Mouse (Mus musculus) frontal cortex, postnatal 10 days (tissue): ENCODE measurements at regions not wholly inside any gene's neighbourhood (a gene's known extent, or its start where the extent isn't known, plus 50 kb on each side); places are given as distances from the start of the nearest gene placed in this dataset.
"Not testable (repeated sequence)": the region's sequence is repeated elsewhere in the genome, so short reads cannot be mapped to it uniquely, and the experiment has no call there.

Experiments
- DNase-seq, 2 experiments: peaks; one replicate each; pipeline ENCODE4 v3.0.0; 2022; ENCODE audit warnings: low spot score in 2 of 2, mixed read lengths in 1 of 2

DNA sequence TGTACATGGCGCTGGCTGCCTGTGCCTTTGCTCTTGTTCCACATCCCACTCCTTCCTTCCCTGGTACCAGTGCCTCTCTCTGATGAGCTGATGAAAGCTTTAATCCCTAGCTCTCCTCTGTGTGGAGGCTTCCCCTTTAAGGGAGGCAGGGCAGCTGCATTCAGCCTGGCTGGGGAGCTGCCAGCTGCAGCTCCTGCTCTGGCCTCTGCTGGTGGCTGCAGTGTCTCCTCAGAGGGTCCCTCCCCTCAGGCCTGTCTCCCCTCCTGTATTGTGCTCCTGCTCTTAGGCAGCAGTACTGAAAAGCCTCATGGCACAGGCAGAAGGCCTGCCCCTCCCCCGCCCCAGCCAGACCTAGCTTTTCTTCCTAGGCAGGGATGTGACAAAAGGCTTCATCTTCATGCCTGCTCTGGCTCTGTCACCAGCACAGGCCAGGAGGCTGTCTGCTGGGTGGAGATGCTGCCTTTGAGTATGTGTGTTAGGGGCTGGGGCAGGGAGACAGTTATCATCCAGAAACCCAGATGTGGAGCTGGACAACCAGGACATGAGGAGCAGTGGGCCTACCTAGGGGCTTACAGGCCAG lies 97.7 kb upstream of the Zcchc13 start:
- peak; percentile 26 to 65 for DNase-seq

DNA sequence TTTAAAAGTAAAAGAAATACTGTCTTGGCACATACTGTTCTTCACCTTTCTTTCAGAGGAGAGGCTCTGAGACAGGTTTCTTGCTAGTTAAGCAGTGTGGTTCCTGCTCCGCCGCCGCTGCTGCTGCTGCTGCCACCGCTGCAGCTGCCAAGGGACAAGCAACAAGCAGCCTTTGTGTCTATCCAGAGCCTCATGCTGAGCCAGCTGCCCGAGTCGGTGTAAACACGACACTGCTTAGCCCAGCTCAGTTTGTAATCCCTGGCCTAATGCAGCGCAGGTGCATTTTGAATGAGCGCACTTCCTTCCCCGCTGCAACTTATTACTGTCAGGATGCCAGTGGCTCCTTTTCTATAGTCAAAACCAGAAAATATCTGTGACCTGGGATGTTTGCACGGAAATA lies 97.1 kb upstream of the Zcchc13 start:
- peak in 1 of 2 experiments; percentile 43 for DNase-seq

DNA sequence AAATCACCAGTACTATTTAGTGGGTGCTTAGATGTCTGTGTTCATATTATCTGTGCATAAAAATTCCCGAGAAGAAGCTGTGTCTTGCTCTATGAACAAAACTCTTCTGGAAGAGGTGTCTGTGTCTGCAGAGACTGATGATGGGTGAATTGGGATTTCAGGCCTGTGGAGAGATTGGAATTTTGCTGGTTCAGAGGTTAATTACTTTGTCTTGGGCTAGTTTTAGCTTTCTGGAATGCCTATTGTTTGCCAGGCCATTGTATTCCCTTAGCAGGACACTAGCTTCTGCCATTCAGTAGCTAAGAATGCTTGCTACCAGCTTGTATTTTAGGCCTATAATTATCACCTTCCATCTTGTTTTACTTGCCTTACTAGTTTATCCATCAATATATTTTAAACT lies 96.6 kb upstream of the Zcchc13 start:
- DNase-seq = no peak

DNA sequence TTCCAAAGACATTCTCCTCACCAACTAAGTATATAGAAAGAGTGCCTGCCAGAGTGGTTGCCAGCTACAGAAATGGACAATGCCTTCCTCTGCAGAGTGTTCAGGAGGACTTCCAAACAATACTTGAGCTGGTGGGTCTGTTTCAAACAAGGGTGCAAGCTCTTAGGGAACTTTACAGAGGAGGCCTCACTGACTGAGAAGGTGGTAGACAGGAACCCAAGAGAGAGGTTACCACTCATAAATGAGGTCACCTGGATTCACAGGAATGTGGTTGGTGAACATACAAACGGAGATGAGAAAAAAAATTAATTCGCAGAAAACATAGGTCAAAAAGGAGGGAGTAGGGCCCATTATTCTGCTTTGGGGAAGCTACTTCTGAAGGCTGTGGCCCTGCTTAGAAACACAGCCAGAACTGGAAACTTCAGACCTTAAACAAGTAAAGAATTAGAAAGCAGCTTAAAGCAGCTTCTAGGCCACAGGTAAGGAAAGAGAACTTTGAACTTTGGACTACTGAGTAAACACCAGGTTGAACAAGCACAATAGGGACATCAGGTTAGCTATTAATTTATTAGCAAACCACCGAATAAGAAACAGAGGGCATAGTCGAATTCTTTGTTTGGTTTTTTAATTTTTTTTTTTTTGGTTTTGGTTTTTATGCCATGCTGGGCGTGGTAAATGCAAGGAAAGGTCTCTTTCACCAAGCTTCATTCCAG lies 83.7 kb upstream of the Zcchc13 start:
- DNase-seq = no peak

DNA sequence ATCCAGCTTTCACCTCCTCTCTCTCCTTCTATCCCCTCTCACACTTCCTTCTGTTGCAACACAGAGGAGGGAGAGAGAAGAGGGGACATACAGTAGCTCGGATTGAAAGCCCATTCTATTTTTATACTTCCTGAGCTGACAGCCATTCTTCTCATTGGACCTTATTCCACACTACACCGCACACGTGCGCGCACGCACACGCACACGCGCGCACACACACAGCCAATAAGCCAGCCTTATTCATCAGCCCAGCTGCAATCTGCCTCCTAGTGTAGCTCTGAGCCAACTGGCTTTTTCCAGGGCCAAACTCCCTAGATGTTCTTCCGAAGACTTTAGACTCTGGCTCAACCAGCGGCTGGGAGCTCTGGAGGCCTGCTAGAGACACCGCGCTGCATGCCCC lies 79.1 kb upstream of the Zcchc13 start:
- peak; percentile 31 to 59 for DNase-seq

DNA sequence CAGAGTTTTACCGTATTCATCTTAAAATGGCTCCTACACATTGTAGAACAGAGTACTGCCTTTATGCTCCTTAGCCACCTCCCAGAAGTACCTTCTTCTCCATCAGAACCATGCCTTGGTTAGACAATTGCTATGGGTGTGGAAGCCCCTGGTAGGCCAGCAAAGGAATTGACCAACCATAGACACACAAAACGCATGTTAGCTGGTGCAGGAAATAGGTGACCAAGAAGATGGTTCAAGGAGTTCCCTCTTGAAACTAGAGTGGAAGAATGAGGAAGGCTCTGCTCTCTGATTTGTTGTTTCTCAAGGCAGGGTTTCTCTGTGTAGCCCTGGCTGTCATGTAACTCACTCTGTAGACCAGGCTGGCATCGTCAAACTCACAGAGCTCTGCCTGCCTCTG lies 77.2 kb upstream of the Zcchc13 start:
- no peak for DNase-seq

DNA sequence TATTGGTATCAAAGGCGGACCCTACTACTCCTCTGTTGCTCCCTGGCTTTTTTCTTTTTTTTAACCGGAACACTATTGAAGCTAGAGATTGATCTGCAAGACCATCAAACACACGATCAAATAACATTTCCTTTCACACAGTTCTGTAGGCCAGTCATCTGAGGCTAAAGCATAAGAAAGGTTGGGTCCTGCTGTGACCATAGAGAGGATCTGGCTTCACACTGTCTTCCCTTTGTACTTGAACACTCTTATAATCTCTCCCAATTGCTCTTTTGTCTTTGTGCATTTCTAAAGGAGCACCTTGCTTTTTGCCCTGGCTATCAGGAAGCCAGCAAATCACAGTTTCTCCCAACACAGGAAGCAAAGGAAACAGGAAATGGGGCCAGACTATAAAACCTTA lies 76.8 kb upstream of the Zcchc13 start:
- no peak for DNase-seq

DNA sequence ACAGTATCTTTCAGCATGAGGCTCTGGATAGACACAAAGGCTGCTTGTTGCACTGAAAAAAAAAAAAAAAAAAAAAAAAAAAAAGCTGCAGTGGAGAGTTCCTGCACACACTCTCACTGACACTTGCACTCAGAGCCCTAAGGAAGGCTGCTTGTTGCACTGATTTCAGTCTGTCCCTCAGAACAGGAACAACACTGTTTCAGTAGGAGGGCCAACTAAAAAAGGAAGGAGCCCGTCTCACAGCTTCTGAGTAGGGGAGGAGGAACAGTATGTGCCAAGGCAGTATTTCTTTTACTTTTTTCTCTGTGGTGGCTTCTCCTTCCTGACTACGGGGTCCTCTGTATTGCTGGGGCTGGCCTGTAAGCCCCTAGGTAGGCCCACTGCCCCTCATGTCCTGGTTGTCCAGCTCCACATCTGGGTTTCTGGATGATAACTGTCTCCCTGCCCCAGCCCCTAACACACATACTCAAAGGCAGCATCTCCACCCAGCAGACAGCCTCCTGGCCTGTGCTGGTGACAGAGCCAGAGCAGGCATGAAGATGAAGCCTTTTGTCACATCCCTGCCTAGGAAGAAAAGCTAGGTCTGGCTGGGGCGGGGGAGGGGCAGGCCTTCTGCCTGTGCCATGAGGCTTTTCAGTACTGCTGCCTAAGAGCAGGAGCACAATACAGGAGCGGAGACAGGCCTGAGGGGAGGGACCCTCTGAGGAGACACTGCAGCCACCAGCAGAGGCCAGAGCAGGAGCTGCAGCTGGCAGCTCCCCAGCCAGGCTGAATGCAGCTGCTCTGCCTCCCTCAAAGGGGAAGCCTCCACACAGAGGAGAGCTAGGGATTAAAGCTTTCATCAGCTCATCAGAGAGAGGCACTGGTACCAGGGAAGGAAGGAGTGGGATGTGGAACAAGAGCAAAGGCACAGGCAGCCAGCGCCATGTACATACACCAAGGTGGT lies 75.1 kb upstream of the Zcchc13 start:
- DNase-seq = not testable (repeated sequence)

DNA sequence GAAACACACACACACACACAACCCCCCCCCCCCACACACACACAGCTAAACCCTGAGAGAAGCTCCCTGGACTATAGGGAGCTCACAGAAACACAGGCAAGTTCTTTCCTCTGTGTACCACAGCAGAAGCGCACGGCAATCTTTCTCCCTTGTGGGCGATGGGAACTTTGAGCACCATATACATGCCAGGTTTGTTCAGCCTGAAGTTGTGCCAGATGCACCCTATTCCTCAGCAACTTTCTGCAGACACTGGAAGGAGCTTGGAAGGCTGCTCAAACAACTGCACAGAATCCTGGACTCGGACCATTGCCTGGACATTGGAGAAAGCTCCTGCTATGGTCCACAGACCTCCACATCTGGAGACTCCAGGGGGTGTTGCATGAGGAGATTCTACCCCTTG lies 74.3 kb upstream of the Zcchc13 start:
- no peak for DNase-seq

DNA sequence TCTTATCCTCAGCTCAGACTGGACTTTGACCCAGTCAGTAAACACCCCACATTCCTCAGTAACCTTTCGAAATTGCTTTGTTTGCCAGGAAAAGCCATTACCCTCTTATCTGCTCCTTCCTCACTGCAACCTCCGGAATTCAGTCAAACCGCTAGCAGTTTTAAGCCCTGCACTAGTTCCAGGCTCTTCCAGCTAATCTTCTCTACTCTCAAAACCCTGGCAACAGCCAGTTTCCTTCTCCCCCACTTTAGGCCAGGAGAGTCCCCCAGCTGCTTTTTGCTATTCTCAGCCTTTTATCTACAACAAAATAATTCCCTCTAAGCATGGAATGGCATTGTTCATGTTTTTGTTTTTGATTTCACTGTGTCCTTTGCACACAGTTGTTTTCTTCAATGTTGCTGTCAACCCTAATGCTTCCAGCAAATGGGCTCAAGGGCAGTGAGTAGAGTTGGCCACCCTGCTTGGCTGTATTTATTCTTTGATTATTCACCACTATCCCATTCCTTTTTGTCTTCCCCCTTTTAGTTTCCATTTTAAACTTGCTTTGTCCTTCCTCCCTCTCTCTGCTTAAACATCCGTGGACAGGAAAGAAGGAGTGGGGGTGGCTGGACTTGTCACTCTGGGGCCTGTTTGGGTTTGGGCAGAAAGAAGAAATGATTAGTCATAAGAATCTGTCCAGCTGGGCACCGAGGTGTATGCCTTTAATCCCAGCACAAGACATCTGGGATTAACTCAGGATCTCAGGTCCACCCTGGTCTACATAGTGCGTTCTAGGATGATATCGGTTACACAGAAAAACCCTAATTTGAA lies 73.5 kb upstream of the Zcchc13 start:
- no peak for DNase-seq

DNA sequence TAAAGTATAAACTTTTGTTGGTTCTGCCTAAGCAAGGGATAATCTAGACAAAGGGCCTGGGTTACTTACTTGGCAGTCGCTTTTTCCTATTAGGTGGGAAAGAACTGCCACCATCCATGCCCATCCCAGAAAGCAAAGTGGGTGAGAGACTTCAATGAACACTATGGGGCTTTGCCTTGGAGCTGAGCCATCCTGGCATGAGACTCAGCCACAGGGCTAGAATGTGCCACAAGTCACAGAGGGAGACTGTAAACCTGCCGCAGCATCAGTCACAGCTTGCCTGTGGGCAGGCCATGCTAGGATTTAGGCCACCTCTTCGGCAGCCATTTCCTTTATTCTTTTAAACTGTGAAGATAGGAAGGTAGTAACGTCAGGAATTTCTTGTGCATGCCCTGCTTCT lies 72.9 kb upstream of the Zcchc13 start:
- DNase-seq = no peak

DNA sequence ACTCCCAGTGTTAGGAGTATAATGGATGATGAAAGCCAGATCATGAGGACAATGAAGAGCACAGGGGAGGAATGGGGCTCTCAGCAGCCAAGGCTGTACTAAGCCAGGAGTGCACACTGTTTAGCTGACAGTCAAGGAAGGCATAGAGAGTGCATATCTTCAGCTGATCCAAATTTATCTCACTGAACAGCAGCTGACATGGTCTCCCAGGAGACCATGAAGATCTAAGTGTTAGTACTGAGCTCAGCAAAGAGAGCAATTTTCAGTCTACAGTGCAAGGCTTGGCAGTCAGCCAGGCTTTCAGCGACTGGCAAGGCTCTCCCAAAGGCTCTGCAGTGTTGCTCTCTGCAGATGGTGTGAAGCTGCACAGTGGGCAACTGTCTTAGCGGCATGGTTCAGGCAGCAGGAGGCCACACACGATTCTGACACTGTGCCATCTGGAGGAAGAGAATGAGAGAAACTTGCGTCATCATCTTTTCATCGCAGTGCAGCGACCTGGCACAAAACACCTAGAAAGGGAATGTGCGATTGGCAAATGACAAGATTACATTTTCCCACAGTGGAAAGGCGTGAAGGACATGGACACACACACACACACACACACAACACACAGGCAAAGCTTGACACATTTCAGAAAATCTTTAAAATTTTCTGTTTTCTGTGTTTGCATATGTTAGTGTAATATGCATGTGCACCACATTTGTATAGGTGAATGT lies 66.7 kb upstream of the Zcchc13 start:
- peak; percentile 79 to 90 for DNase-seq

DNA sequence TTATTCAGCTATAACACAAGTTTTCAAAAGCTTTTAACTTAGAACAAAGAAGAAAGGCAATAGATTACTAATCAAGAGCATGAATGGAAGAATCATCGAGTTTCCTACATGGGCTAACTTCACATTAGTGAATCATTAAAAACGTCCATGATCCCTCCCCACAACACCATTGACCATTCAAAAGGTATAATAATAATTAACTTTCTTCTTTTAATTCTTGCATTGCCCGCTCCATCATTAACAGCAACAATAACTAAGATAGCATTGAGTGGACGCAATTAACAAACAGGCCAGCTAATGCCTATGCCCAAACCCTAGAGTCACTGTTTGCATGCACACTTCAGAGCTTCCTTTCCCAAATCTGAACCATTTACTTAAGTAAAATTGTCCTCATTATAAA lies 57.0 kb upstream of the Zcchc13 start:
- no peak for DNase-seq

DNA sequence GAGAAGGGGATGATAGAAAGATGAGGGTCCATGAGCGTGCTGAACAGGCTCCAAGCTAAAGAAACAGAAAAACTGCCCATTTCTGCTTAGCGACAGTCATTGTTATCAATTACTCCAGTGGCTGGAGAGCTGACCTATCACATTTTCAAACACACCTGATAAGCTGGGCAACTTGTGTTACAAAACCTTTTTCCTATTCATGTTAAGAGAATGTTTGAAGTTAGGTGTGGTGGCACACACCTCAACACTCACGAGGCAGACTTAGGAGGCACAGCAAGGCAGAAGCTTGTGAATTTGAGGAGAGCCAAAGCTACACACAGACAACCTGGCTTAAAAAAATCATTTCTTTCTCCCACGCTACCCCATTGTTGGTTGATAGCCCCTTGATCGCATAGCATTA lies 50.9 kb upstream of the Zcchc13 start:
- DNase-seq = no peak
